Mouse (Mus musculus) liver, adult 10 weeks (tissue): ENCODE data around the gene D2hgdh. TPM values are rescaled to one million over a fixed set of nuclear protein-coding genes. Genes with fewer than 3 reads are reported as not detected.

Source experiments
- polyA plus RNA-seq: library from polyadenylated mRNA; stranded (reverse); fragments of 350-450 nt; fragmentation: Illumina TruSeq; extraction: RNeasy Lipid Tissue Mini Kit (QIAGEN cat#74804); gene quantifications from one replicate; pipeline ENCODE4 v1.2.3, GENCODE M21; 2014; ENCODE audit warnings: low read depth, low replicate concordance

D2hgdh gene
- 19.9 TPM for polyA plus RNA-seq

DNA sequence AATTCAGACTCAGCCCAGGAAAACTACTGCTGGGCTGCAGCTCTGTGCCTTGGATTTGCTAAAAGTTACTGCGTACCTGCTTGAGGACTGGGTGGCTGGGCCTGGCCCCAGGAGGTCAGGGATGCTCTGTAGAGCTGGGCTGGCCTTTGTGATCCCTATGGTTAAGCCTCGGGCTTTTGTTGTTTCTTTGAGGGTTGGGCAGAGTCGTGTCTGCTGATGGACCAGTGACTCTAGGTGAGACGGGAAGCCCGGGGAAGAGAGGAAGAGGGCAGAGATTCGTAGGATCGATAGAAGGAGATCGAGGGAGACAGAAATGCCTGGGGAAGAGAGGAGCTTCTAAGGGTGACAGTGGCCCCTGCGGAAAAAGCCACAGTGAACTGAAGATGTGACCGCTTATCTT lies at the start of gene D2hgdh:
D2hgdh (plus strand) TSS at position 301 of the 400 bp plus-strand sequence.

GRCm38 (mm10) chr1:93801741-93802238 lies 22.9 kb upstream of the D2hgdh start, which contains the start of gene Dtymk:
Gene Dtymk, minus strand, starts transcription at chr1:93801934.

DNA sequence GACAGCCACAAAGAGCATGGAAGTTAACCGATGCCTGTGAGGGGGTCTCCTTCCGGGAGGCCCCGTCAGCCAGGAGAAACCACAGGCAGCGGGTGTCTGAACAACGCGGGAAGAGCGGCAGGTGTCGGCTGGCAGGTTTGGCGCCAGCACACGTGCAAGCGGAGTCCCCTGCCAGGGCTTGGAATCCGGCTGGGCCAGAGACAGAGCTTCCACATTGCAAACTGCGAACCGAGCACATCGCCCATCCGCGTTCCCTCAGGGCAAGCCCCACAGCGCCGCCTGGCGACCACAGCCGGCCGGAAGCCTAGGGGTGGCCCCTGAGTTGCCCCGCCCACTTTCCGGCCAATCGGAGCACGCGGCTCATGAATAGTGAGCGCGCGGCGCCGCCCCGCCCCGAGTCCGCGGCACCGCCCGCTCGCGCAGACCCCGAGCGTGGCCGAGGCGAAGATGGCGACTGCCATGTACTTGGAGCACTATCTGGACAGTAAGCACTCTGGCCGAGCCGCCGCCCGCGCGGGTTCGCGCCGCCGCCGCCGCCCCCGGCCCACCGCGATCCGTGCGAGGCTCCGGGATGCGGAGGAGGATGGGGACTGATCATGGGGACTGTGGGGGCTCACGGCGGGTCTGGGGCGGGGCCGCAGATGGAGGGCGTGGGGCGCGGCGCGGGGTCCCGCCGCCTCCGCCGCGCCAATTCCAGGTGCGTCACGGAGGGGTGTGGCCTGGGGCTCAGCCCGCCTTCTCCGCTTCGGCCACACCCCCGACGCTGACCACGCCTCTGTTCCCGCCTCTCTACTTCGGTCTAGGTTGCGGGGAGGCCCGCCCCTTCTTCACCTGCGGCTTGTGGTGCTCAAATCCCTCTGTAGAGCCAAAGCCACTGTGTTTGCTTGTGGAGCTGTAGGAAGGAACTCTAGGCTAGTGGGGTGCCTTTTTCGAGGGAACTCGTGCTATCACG lies 20.9 kb upstream of the D2hgdh start, which contains the start of gene Ing5:
Ing5 (plus strand) TSS at position 410 of the 952 bp plus-strand sequence.

DNA sequence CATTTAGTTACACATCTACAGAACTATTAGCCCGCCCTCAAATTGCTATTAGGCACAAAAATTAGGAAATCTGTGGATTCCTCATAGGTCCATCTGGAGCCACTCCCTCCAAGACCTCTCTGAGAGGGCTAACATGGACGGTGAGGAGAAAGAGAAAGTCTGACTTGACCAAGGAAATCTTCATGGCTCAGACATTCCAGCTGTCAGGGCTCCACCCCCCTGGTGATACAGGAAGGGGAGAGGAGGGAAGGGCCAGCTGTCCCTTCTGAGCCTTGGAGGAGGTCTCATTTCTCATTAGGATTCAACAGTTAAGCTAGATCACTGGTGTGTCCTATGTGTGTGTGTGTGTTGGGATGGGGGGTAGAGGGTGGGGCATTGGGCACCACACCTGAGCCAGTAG lies 36.3 kb downstream of the D2hgdh start, which contains the start of gene Gal3st2:
Gal3st2 (plus strand) TSS at position 259 of the 400 bp plus-strand sequence.

Other genes starting within 250 kb of the D2hgdh start
- 9.0 TPM for gene Stk25, start 166.2 kb upstream of the D2hgdh start, polyA plus RNA-seq
- 0.66 TPM for gene Bok, start 139.2 kb upstream of the D2hgdh start, polyA plus RNA-seq
- gene Atg4b, start 73.4 kb upstream of the D2hgdh start, polyA plus RNA-seq: 24.6 TPM
- gene Thap4, start 70.0 kb upstream of the D2hgdh start, polyA plus RNA-seq: 4.0 TPM
- 18.5 TPM for gene Dtymk, start 23.0 kb upstream of the D2hgdh start, polyA plus RNA-seq
- gene Ing5, start 20.9 kb upstream of the D2hgdh start, polyA plus RNA-seq: 4.7 TPM
- not detected for gene Gal3st2, start 36.4 kb downstream of the D2hgdh start, polyA plus RNA-seq
- not detected for gene Gal3st2b, start 93.4 kb downstream of the D2hgdh start, polyA plus RNA-seq
- not detected for gene Gal3st2c, start 165.6 kb downstream of the D2hgdh start, polyA plus RNA-seq
- gene Neu4, start 195.5 kb downstream of the D2hgdh start, polyA plus RNA-seq: not detected
- gene Pdcd1, start 227.6 kb downstream of the D2hgdh start, polyA plus RNA-seq: not detected